Mouse (Mus musculus) brain, embryonic 14.5 days (tissue): ENCODE data around the gene Abhd12.

Source experiments
- CTCF ChIP-seq: fragments of 200-500 bp; IDR thresholded peaks from 2 replicates; pipeline ENCODE4 v1.5.1; 2012; ENCODE audit warnings: inconsistent platforms, mild to moderate bottlenecking, moderate library complexity, borderline replicate concordance; ENCODE audit not compliant: insufficient read depth, insufficient read length; ENCODE audit errors: extremely low read depth
- POLR2A ChIP-seq: fragments of 200-500 bp; IDR thresholded peaks from 2 replicates; pipeline ENCODE4 v1.6.1; 2012; ENCODE audit warnings: mild to moderate bottlenecking, inconsistent platforms, borderline replicate concordance; ENCODE audit not compliant: poor library complexity, insufficient read depth, insufficient read length, severe bottlenecking; ENCODE audit errors: extremely low read depth

GRCm38 (mm10) chr2:150929156-150929555, 24.6 kb upstream of the Abhd12 start:
- TF ChIP-seq POLR2A (no peak), CTCF (no peak)
